Mouse (Mus musculus) retina, adult 2 months (tissue): ENCODE results near the gene Olfr145.
A peak's percentile ranks its signal among the peaks of the same experiment; 100 is the strongest.

ENCODE experiments used
- DNase-seq: peaks from one replicate; pipeline ENCODE4 v3.0.0-alpha.2; 2012; ENCODE audit warnings: low read depth, low spot score

Olfr145 gene

DNA sequence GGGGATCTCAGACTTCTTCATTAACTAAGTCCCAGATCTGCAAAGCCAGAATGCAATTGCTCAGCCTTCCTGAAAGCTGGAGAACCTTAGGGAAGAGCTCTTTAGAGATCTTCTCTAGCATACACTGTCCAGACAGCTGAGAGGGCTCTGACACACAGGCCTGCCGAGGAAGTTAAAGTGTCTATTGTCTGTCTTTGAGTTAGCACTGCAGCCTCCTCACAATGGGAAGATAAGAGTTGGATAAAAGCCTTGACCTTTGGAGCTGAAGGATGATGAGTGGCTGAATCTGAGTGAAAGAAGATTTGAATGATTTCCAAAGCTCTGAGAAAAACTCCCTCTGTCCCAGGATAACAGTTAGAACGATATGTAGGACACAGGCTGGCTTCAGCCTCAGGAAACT is at the start of gene Olfr145:
TSS of gene Olfr145 (plus strand) at position 64 of the 400 bp plus-strand sequence.
- DNase-seq = no peak

DNA sequence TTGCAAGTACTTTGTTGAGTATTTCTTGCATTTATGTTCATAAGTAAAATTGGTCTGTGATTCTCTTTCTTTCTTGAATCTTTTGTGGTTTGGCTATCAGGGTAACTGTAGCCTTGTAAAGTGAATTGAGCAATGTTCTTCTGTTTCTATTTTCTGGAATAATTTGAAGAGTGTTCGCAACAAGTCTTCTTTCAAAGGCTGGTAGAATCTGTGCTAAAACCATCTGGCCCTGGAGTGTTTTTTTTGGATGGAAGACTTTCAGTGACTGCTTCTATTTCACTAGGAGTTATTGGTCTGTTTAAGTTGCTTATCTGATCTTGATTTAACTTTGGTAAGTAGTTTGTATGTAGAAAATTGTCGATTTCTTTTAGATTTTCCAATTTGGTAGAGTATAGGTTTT is 47.3 kb upstream of the Olfr145 start:
- no peak for DNase-seq

DNA sequence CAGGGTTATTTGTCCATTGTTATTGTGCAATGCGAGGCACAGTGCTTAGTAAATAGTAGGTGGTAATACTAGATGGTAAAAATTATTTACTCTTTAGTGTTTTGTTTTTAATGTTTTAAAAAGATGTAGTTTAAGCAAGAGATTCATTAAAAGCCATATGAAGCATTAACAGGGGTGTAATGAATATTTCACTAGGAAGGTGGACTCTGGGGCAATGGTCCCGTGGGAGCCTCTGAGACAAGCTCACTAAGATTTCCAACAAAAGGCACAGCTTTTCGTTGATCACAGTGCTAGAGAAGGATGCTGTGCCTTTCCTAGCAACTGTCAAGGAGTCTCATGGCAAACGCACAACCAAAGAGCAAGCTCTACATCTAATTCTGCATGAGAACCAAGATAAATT is 42.6 kb upstream of the Olfr145 start, which contains the start of gene Olfr877:
TSS of gene Olfr877 (plus strand) at position 301 of the 400 bp plus-strand sequence.
- DNase-seq = no peak

DNA sequence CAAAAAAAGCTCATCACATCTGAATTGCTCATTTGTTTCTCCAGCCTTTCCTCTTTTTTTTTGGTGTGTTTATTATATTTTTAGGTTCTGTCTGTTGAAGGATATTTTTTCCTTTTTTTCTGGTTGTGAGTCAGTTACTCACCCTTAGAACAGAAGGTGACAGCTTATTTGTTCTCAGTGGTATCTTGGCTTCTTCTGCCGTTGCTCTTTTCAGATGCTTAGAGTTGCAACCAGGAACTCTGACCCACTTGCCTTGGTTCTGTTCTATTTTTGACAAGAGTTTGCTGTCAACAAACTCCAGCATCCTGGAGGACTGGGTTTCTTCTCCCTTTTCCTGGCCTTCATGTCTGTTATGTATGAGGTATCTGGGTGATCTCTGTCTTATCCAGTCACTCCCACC is 33.2 kb upstream of the Olfr145 start:
- no peak for DNase-seq

DNA sequence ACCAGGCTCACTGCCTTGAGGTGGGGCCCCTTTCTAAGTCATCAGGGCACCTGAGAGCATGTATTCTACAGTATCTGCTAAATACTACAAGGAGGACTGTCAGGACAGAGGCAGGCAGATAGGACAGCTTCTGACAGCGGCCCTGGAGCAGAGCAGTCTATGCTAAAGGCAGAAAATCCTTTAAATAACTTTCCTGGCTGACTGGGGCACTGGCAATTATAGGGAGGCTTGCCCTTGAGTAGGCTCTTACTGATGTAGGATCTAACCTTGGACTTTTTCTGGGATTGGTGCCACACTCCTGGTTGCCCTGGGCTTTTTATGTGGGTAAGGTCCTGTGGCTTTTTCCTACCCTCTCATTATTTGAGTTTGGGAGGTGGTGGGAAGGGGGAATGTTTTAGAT is 26.3 kb upstream of the Olfr145 start:
- no peak for DNase-seq

DNA sequence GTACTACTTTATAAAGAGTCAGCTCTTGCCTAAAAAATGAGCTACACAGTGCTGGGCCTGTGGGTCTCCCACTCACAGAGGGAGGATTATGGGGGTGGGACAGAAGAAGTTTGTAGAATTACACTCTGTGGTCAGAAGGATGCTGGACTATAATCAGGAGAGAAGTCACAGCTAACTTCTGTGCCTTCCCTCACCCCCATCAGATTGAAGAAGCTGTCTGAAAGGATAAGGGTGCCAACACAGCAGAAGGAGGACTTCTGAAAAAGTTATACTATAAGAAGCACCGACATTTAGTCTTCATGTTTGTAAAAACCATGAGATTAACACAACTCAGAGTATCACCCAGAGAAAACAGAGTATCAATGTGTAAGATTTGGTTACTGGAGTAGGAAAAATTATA is 25.4 kb upstream of the Olfr145 start:
- no peak for DNase-seq

DNA sequence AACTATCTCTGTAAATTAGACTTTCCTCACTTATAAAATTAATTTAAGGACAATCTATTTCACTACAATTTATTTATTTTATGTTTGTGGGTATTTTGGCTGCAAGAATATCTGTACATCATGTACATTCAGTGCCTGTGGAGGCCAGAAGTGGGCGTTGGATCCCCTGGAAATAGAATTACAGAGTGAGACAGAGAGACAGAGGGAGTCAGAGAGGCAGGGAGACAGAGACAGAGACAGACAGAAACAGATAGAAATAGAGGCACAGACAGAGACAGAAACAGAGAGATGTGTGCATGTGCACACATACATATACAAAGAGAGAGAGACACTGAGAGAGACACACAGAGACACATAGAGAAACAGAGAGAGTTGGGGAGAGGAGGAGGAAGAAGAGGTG is 25.0 kb upstream of the Olfr145 start:
- no peak for DNase-seq

DNA sequence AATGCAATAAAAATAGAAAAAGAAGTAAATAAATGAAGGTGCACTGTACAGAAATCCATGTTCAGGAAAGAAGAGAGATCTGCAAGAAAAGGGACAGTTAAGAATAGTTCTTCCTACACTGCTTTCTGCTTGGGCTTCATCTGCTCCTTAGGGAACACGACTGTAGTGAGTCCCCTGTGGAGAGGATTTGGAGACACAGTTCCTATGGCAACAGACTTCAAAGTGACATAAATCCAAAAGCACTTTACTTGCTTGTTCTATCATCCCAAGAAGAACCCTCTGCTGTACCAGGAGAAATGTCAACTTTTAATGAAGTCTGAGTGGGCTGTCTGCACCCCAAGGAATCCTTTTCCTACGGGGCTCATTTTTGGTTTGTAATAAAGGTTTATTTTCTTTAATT is 5.6 kb upstream of the Olfr145 start:
- DNase-seq = no peak

DNA sequence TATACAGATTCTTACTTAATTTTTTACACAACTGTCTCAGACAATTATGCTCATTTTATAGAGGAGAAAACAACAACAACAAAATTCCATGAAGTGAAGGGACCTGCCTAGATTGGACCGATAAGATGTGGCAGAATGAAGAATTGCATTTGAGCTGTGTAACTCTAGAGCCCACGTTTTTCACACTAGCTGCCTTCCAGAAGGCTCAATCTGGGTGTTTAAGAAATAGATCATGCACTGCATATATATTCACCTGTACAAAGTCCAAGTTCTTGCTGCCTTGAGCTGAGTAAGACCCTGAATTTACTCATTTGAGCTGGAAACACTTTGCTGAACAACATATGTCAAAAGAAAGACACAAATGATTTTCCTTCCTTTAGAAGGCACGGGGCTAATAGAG is 9.0 kb downstream of the Olfr145 start:
- DNase-seq = no peak

DNA sequence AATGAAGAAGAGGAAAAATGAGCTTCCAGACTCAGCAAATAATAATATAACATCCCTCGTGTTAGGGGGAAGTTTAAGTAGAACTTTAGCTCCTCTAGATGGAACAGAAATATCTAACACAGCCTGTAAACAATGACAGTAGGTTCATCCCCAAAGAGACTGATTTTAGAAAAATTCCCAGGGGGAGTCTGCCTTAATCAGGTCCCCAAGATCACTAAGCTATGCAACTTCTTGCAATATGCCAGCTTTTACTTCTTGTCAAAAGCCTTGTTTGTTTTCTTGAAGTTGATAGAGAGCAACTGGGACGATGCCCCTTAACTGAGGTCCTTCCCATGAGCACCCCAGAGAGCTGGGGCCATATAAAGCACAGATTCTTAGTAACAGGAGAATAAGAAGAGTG is 21.0 kb downstream of the Olfr145 start, which contains the start of gene Olfr878:
TSS of gene Olfr878 (plus strand) at position 301 of the 400 bp plus-strand sequence.
- no peak for DNase-seq

DNA sequence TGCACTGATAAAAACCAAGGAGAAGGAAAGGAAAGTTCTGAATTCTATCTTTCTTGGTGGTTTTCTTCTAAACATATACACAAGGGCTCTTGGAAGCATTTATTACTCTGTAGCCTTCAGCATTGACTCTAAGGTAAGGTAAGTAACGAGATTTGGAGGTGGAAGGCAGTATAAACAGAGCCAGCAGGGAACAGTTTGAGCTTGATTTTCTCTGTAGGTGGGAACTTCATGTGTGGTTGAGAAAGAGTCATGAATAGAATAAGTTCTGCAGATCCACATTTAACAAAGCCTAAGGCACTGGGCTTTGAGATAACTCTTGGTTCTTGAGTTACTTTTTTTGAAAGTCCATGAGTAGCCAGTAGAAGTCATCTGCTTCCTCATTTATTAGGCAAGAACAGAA is 21.5 kb downstream of the Olfr145 start:
- no peak for DNase-seq

DNA sequence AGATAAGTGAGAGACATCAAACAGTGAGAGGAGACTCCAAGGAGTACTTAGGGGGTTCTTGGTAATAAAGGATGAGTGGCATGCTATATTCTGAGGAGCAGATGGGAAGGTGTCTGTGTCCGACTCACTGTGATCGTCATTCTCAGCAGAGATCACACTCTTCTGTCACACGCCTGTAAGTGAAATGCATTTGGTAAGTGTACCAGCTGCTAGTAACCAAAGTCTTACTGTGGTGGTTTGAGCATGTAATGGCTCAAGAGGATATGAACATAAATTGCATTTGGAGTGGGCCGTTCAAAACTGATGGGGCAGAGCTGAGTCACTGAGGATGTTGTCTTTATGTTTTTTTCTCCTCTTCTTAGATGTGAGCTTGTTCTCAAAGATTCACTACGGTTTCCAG is 27.7 kb downstream of the Olfr145 start:
- no peak for DNase-seq

DNA sequence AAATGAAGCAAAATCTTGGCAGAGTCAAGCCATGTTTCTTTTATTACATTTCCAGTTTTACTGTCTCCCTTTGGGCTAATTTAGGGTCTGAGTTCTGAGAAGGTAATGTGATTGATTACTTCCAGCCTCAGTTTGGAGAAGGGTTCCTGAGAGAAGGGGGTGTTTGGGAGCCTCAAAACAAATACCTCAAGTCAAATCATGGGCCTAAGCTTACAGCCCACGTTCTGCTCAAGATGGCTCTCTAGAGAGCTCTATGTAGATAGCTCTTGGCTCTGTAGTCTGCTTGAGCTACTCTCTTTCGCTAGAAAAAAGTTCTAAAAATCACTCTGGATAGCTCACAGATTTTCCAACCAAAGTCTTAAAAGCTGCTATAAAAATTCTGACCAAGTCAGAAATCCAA is 28.9 kb downstream of the Olfr145 start:
- DNase-seq = no peak

DNA sequence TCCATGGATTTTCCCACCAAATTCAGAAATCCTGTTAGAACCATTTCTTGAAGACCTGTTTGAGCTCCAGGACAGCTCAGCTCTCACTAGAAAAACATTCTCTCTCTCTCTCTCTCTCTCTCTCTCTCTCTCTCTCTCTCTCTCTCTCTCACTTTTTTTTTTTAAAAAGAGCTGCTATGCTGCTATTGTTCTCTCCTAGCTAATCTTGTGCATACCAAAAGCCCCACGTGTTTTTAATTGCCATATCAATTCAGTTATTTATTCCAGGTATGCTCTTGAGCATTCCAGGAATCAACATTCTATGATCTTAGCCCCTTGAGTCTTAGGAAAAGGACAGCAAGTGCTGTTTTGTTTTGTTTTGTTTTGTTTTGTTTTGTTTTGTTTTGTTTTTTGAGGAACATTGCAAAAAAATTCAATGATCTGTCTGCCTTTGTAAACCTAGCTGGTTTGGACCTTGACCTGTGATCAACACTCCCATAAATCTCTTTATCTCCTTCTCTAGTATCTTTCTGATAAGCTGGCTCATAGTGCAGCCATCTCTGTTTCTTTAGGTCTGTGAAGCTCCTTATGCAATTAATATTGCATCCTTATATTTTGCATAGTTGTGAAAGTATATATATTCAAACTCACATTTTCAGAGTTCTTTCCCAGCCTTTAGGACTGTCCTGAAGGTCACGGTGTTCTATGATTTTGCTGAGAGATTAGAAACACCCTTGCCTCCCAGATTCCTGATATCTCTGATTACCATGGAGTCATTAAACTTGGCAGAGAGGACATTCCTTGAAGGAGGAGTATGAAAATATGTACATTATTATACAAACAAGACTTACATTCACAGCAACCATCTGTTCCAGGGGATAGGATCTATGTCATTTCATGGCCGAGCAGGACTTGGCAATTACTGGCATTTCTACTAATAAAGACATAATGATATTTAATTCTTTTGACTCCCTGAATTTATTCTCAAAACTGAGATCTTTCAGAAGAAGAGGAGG is 29.8 kb downstream of the Olfr145 start:
- no peak for DNase-seq

DNA sequence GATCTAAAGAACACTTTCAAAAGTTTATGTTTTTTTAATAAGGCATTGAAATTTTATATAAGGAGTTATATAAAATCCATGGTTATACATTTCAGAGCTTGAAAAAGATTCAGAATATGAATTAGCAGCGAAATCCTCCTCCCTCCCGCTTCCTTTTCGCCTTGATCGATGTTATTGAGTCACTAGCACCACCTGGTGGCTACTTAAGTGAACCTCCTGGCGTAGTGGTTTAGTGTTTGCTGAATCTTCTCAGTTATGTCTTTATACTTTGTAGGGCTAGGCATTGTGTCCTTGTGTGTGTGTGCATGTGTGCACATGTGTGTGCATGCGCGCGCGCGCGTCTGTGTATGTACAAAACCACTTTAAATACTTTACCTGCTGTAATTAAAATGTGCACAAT is 36.0 kb downstream of the Olfr145 start:
- peak; percentile 47 for DNase-seq

DNA sequence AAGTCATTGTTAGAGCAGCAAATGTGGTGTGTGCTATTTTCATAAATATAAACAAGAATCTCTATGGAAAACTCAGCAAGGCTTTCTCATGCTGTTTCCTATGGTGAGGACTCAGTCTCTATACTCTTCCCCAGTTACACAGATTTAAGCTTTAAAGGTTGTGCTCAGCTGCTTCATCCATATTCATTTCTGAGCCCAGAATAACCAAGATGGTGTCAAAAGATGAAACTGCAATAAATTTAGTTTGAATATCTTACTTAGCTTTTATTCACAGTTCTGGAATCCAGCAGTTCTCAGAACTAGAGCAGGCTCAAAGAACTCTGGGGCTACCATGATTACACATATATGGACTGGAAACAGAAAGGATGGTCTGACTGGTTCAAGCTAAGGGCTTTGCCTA is 37.6 kb downstream of the Olfr145 start:
- DNase-seq = no peak

DNA sequence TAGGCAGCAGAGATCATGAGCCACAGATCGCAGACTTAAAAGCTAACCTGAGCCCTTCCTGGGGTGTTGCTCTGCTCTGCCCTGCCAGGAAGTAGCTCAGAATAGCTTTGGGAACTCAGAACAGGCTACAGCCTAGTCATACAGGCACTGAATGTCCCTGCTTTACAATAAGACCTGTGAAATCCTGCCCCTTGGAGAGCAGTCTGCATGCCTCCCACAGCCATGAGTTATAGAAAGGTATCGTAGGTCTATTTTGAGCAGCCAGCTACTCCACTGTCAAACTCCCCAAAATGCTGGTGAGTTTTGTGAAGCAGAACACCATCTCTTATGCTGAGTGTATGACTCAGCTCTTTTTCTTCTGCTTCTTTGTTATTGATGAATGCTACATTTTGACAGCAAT is 44.6 kb downstream of the Olfr145 start:
- DNase-seq = no peak
